Mouse (Mus musculus): ENCODE results near the gene Fam229a. TPM values are rescaled to one million over a fixed set of nuclear protein-coding genes. Genes with fewer than 3 reads are reported as not detected.

Fam229a gene
- polyA plus RNA-seq, 1 experiment from 2014 or later: not detected

DNA sequence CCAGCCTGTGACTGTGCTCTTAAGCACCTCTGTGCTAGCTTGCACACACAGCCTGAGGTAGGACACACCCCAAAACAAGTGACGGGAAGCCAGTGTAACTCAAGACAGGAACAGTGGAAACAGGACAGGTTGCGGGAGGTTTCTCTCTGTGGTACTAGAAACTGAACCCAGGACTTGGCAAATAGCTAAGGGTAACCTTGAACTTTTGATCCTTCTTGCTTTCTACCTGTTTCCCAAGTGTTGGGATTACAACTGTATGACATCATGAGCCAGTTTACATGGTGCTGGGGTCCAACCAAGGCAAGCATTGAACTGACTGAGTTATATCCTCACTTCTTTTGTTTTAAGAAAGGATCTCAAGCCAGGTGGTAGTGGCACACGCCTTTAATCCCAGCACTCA is 11.1 kb upstream of the Fam229a start:
- H3K4me1 ChIP-seq (replicated peaks; ENCODE audit: control insufficient read depth, insufficient read depth, low read length): no peaks in the 10 kb centered on the region
- no peaks in the 10 kb centered on the region for H3K27me3 ChIP-seq (ENCODE audit: control insufficient read depth, insufficient read depth, low read length)
- no peaks in the 10 kb centered on the region; the same call in 1 of the 2 replicates for H3K36me3 ChIP-seq (ENCODE audit: control insufficient read depth, insufficient read depth, low read length)
- ATAC-seq (replicated peaks; ENCODE audit: low FRiP score): no peak
- no peak overlapping the region for H3K9ac ChIP-seq (ENCODE audit: low read length)
- H3K4me3 ChIP-seq (ENCODE audit: low read depth, low read length): no peak overlapping the region
- 79% methylated on average over 3 of the region's 3 CpGs for WGBS
- DNase-seq (ENCODE audit: low spot score): no peak
- no peaks in the 10 kb centered on the region for H3K9me3 ChIP-seq (ENCODE audit: control insufficient read depth, low read length)
- H3K27ac ChIP-seq (ENCODE audit: low read depth, low read length): no peak overlapping the region
- no peak overlapping the region for H3K4me2 ChIP-seq (ENCODE audit: low read depth, low read length, severe bottlenecking)

DNA sequence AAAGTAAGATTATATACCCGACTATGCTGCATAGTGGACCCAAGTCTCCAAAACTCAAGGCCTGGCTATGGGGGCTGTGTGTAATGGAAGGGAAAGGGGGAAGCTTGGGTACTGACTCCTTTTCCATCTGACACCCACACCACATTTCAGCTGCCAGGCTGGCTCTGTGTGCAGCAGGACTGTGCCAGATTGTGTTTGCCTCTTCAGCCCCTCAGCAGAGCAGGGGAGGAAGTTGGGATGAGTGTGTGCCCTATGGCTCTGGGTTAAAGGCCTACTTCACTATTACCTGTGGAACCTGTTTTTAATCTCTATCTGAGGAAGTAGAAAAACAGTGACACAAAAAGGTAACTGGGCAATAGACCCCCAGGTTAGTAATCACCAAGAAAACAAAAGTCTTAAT is 9.9 kb upstream of the Fam229a start:
- no peak overlapping the region for H3K4me2 ChIP-seq (ENCODE audit: low read depth, low read length, severe bottlenecking)
- H3K9me3 ChIP-seq (ENCODE audit: control insufficient read depth, low read length): no peaks in the 10 kb centered on the region
- DNase-seq (ENCODE audit: low spot score) (no peak), ATAC-seq (replicated peaks; ENCODE audit: low FRiP score) (no peak)
- H3K4me3 ChIP-seq (ENCODE audit: low read depth, low read length): no peak overlapping the region
- H3K36me3 ChIP-seq (ENCODE audit: control insufficient read depth, insufficient read depth, low read length): no peaks in the 10 kb centered on the region; the same call in 1 of the 2 replicates
- no peaks in the 10 kb centered on the region for H3K4me1 ChIP-seq (replicated peaks; ENCODE audit: control insufficient read depth, insufficient read depth, low read length)
- H3K27me3 ChIP-seq (ENCODE audit: control insufficient read depth, insufficient read depth, low read length): no peaks in the 10 kb centered on the region
- H3K9ac ChIP-seq (ENCODE audit: low read length): no peak overlapping the region
- no peak overlapping the region for H3K27ac ChIP-seq (ENCODE audit: low read depth, low read length)
- 91% methylated on average over 1 of the region's 1 CpGs for WGBS

DNA sequence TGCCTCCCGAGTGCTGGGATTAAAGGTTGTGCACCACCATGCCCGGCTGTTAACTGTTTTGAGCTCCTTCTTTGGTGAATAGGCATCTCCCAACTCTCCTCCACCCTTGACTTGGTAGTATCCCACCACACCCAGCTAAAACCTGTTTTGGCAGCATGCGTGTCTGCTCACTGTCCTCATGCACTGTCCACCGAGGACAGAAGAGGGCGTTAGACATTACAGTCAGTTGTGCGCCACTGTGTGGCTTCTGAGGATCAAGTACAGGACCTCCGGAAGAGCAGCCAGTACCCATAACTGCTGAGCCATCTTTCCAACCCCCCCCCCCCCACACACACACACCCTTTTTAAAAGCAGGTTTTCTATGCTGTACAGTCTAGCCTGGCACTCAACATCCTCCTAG is 3.7 kb downstream of the Fam229a start:
- DNase-seq (ENCODE audit: low spot score) (no peak), ATAC-seq (replicated peaks; ENCODE audit: low FRiP score) (no peak)
- Histone ChIP-seq H3K4me2 (ENCODE audit: low read depth, low read length, severe bottlenecking) (no peak overlapping the region), H3K9me3 (ENCODE audit: control insufficient read depth, low read length) (no peaks in the 10 kb centered on the region), H3K27me3 (ENCODE audit: control insufficient read depth, insufficient read depth, low read length) (peaks cover 17% of the 10 kb centered on the region), H3K27ac (ENCODE audit: low read depth, low read length) (no peak overlapping the region), H3K36me3 (ENCODE audit: control insufficient read depth, insufficient read depth, low read length) (no peaks in the 10 kb centered on the region), H3K4me1 (replicated peaks; ENCODE audit: control insufficient read depth, insufficient read depth, low read length) (peaks cover 21% of the 10 kb centered on the region), H3K4me3 (ENCODE audit: low read depth, low read length) (no peak overlapping the region), H3K9ac (ENCODE audit: low read length) (no peak overlapping the region)
- WGBS: 64% methylated on average over 7 of the region's 7 CpGs

DNA sequence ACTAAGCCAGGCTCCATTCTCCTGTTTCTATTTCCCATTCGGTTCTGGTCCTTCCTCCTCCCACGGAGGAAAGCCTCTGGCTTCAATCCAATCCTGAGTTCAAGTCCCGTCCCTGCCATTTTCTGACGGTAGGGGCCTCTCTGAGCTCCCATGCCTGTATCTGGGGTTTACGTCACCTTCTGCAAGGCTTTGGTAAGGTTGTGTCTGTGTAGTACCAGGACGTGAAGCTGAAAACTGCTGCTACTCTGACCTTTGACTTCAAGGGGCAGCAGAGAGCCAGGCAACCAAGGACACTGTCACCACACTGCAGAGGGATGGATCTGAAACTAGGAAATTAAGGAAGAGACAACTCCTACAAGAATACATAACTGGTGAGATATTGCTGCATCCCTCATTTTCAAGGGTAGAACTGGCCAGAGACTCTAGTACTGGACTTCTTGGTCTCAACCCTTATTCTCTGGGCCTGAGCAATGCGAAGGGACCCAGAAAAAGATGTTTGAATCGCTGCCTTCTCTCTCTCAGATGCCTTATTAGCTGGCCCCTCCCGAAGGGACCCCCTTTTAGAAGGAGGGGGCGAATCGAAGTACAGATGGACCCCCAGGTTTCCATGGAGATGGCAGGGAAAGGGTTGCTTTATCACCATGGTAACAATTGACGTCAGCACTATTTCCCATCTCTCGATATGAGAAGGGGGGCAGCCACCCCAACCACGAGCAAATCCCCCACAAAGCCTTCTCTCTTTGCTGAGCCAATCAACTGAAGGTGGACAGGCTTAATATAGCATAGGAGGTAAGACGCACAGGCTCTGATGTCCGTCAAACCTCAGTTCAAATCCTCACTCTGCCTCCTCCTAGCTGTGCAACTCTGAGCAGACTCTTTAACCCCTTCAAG is 4.9 kb downstream of the Fam229a start:
- Histone ChIP-seq H3K4me3 (ENCODE audit: low read depth, low read length) (no peak overlapping the region), H3K4me2 (ENCODE audit: low read depth, low read length, severe bottlenecking) (no peak overlapping the region), H3K4me1 (replicated peaks; ENCODE audit: control insufficient read depth, insufficient read depth, low read length) (peaks cover 19% of the 10 kb centered on the region), H3K27ac (ENCODE audit: low read depth, low read length) (no peak overlapping the region), H3K9me3 (ENCODE audit: control insufficient read depth, low read length) (no peaks in the 10 kb centered on the region), H3K9ac (ENCODE audit: low read length) (peak overlapping the region; percentile 13; the same call in 1 of the 2 replicates), H3K27me3 (ENCODE audit: control insufficient read depth, insufficient read depth, low read length) (peaks cover 12% of the 10 kb centered on the region), H3K36me3 (ENCODE audit: control insufficient read depth, insufficient read depth, low read length) (no peaks in the 10 kb centered on the region)
- WGBS: 27% methylated on average over 16 of the region's 16 CpGs
- DNase-seq (ENCODE audit: low spot score): no peak
- no peak for ATAC-seq (replicated peaks; ENCODE audit: low FRiP score)

DNA sequence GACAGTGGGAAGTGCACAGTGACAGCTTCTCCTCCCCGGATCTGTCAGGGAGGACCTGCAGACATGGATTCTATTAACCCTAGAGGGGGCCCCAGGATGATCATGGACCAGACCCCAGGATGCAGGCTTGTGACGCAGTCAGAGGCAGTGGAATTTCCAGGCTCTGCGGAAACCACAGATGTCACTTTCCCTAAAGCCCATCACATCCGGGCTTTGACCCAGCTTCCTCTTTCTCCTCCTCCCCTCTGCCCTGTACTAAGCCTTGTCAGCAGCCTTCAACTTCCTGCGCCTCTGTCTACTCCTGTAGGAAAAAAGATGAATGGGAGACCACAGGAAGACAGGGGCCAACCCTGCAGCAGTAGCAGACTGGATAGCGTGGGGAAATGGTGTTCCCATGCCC is 5.6 kb downstream of the Fam229a start:
- Histone ChIP-seq H3K36me3 (ENCODE audit: control insufficient read depth, insufficient read depth, low read length) (no peaks in the 10 kb centered on the region), H3K4me3 (ENCODE audit: low read depth, low read length) (no peak overlapping the region), H3K9ac (ENCODE audit: low read length) (peak overlapping the region; percentile 13; the same call in 1 of the 2 replicates), H3K4me2 (ENCODE audit: low read depth, low read length, severe bottlenecking) (no peak overlapping the region), H3K4me1 (replicated peaks; ENCODE audit: control insufficient read depth, insufficient read depth, low read length) (peaks cover 12% of the 10 kb centered on the region), H3K9me3 (ENCODE audit: control insufficient read depth, low read length) (no peaks in the 10 kb centered on the region), H3K27ac (ENCODE audit: low read depth, low read length) (no peak overlapping the region), H3K27me3 (ENCODE audit: control insufficient read depth, insufficient read depth, low read length) (peaks cover 5% of the 10 kb centered on the region)
- DNase-seq (ENCODE audit: low spot score) (no peak), ATAC-seq (replicated peaks; ENCODE audit: low FRiP score) (no peak)
- WGBS: 59% methylated on average over 6 of the region's 6 CpGs

DNA sequence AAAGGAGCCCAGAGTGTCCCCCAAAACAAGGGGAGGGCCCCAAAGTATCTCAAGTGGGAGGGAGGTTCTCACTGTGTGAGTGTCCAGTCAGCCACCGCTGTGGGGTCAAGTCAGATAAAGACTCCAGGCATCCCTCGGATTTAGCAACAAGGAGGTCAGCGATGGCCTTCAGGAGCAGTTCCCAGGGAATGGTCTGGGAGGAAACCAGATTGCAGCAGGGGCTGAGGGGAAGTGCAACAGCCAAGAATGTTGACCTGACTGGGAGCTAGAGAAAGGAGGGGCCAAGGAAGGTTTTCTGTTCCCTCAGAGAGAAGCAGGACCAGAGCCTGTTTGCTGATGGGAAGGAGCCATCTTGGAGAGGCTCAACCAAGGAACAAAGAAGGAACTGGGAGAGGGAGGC is 8.0 kb downstream of the Fam229a start:
- Histone ChIP-seq H3K4me1 (replicated peaks; ENCODE audit: control insufficient read depth, insufficient read depth, low read length) (peaks cover 9% of the 10 kb centered on the region; the same call in 1 of the 2 replicates), H3K4me3 (ENCODE audit: low read depth, low read length) (no peak overlapping the region), H3K27ac (ENCODE audit: low read depth, low read length) (no peak overlapping the region), H3K4me2 (ENCODE audit: low read depth, low read length, severe bottlenecking) (no peak overlapping the region), H3K27me3 (ENCODE audit: control insufficient read depth, insufficient read depth, low read length) (no peaks in the 10 kb centered on the region), H3K9me3 (ENCODE audit: control insufficient read depth, low read length) (no peaks in the 10 kb centered on the region), H3K9ac (ENCODE audit: low read length) (no peak overlapping the region), H3K36me3 (ENCODE audit: control insufficient read depth, insufficient read depth, low read length) (no peaks in the 10 kb centered on the region)
- 69% methylated on average over 3 of the region's 3 CpGs for WGBS
- no peak for ATAC-seq (replicated peaks; ENCODE audit: low FRiP score)
- DNase-seq (ENCODE audit: low spot score): no peak

DNA sequence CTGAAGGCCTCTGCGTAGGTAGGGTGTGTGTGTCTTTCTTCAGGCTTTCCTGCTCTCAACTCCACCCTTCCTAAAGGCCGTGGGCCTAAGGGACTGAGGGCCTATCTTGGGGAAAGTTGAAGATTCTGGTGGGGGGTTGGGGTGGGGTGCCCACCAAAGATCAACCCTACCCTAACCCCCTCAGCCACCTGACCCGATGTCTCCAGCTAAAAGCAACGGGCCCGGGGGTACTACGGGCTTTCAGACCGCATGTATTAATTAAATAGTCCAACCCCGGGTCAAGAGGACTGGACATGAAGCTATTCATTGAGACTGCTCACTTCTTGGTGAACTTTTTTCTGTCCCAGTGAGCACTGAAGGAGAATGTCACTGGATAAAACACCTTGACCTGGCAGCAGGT is 9.0 kb downstream of the Fam229a start:
- ATAC-seq (replicated peaks; ENCODE audit: low FRiP score): no peak
- peaks cover 9% of the 10 kb centered on the region; the same call in 1 of the 2 replicates for H3K4me1 ChIP-seq (replicated peaks; ENCODE audit: control insufficient read depth, insufficient read depth, low read length)

DNA sequence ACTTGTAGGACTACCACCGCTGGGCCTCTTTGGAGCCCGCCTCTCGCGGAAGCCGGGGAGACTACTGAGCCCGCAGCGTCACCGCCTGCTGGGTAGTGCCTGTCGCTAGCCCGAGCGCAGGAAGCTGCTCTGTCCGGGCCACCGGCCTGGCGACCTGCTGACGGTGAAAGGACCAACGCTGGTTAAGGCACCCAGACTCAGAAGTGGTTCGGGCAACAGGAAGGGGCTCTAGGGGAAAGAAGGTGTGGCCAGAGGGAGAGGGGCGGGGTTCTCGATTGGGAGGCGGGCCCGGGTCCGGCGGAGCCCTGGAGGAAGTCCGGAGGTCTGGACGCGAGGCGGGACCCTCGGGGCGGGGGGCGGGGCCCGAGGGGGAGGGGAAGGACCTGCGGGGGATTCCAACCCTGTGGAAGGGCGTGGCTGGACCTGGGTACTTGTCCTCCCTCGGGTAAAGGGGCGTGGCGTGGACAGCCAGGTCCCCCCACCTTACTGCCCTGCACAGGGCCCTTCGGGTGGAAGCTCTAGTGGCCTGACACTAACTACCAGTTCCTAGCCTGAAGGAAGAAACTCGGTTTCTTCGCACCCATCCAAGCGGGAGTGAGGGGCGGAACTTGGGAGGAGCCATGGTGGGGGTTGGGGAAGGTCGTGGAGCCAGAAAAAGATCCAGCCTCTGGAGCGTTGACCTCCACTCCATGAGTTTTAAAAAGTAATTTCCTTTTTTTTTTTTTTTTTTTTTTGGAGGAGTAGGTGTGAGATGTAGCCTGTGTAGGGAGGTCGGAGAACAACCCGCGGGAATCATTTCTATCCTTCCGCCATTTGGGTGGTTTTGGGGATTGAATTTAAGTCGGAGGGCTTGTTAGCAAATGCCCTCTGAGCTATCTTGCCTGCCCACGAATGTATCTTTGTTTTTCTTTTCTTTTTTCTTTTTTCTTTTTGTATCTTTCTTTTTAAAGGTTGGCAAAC is 9.9 kb downstream of the Fam229a start:
- no peaks in the 10 kb centered on the region for H3K36me3 ChIP-seq (ENCODE audit: control insufficient read depth, insufficient read depth, low read length)
- peak; percentile 94 for ATAC-seq (replicated peaks; ENCODE audit: low FRiP score)
- peaks cover 9% of the 10 kb centered on the region; the same call in 1 of the 2 replicates for H3K4me1 ChIP-seq (replicated peaks; ENCODE audit: control insufficient read depth, insufficient read depth, low read length)
- no peaks in the 10 kb centered on the region for H3K9me3 ChIP-seq (ENCODE audit: control insufficient read depth, low read length)
- H3K27me3 ChIP-seq (ENCODE audit: control insufficient read depth, insufficient read depth, low read length): no peaks in the 10 kb centered on the region
- WGBS: 3% methylated on average over 40 of the region's 49 CpGs
- peak overlapping the region; percentile 78 for H3K4me2 ChIP-seq (ENCODE audit: low read depth, low read length, severe bottlenecking)
- H3K27ac ChIP-seq (ENCODE audit: low read depth, low read length): peak overlapping the region; percentile 60
- H3K9ac ChIP-seq (ENCODE audit: low read length): peak overlapping the region; percentile 70
- peak; percentile 98 for DNase-seq (ENCODE audit: low spot score)
- H3K4me3 ChIP-seq (ENCODE audit: low read depth, low read length): peak overlapping the region; percentile 39

More for the DNA sequence above, 9.0 kb downstream of the Fam229a start:
- no peak overlapping the region; the same call in 1 of the 2 replicates for H3K27ac ChIP-seq (ENCODE audit: low read depth, low read length)
- peak overlapping the region; percentile 39; the same call in 1 of the 2 replicates for H3K4me3 ChIP-seq (ENCODE audit: low read depth, low read length)
- H3K27me3 ChIP-seq (ENCODE audit: control insufficient read depth, insufficient read depth, low read length): no peaks in the 10 kb centered on the region
- no peaks in the 10 kb centered on the region for H3K36me3 ChIP-seq (ENCODE audit: control insufficient read depth, insufficient read depth, low read length)
- H3K9me3 ChIP-seq (ENCODE audit: control insufficient read depth, low read length): no peaks in the 10 kb centered on the region
- H3K9ac ChIP-seq (ENCODE audit: low read length): peak overlapping the region; percentile 70
- 79% methylated on average over 8 of the region's 8 CpGs for WGBS
- DNase-seq (ENCODE audit: low spot score): no peak
- peak overlapping the region; percentile 78 for H3K4me2 ChIP-seq (ENCODE audit: low read depth, low read length, severe bottlenecking)
